Mouse (Mus musculus): Measurements from ENCODE around the gene Clock.

DNA sequence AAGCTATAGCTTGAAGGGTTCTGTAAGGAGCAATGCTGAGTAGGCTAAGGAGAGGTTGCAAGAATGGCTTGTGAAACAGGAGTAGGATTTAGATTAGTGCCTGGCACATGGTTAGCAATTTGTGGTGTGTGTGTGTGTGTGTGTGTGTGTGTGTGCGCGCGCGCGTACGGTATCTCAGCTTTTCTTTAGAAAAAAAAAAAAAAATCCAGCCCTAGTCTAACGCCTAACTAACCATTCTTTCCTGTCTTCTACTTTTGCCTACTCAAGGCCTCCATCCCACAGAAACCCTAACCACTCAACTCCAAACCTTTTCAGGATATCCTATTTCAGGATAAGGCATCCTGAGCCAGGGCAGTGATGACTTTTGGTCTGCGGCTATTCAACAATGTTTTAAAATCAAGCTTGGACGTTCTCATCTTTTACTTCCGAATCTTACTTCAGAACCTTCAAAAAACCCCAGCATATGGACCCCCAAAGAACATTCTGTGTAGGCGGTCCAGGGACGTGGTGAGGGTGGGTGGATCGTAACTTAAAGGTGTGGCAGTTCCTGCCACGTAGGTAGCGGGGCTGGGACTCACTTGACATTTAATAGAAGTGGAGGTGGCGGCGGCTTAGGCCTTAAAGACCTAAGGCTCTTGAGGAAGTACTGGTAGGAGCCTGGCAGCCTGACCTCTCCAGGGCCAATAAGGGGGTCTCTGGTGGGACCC, 121.4 kb downstream of the Clock start:
- TF ChIP-seq CTCF (IDR thresholded peaks at IDR 0.05; ENCODE audit: extremely low read depth, insufficient read depth, insufficient read length, insufficient replicate concordance) = no peak
- no peak for TF ChIP-seq POLR2A (IDR thresholded peaks at IDR 0.05; ENCODE audit: low read depth, low read length)

All from spleen, adult 2 months (tissue).